Mouse (Mus musculus): ENCODE results near the gene Gstm5.
"Not testable (repeated sequence)": the region's sequence is repeated elsewhere in the genome, so short reads cannot be mapped to it uniquely, and the experiment has no call there.

Gene Gstm5

GRCm38 (mm10) chr3:107873335-107874251, 22.0 kb upstream of the Gstm5 start:
- no peak for DNase-seq (ENCODE audit: low spot score)

- DNase-seq (ENCODE audit: low spot score) = no peak
These were observed 20.4 kb upstream of the Gstm5 start for GRCm38 (mm10) chr3:107875231-107875630.

GRCm38 (mm10) chr3:107877005-107877404, 18.6 kb upstream of the Gstm5 start, which contains the start of gene Eps8l3:
Gene Eps8l3, plus strand, starts transcription at chr3:107877229.
- no peak for DNase-seq (ENCODE audit: low spot score)

GRCm38 (mm10) chr3:107877747-107878736, 17.6 kb upstream of the Gstm5 start:
- no peak for DNase-seq (ENCODE audit: low spot score)

- DNase-seq (ENCODE audit: low spot score) = peak; percentile 78
These were observed 7.7 kb upstream of the Gstm5 start for GRCm38 (mm10) chr3:107887674-107888495.

GRCm38 (mm10) chr3:107889236-107889635, 6.4 kb upstream of the Gstm5 start:
- not testable (repeated sequence) for DNase-seq (ENCODE audit: low spot score)

GRCm38 (mm10) chr3:107895194-107895719, 364 bp upstream of the Gstm5 start:
- DNase-seq (ENCODE audit: low spot score) = peak; percentile 8

- DNase-seq (ENCODE audit: low spot score) = no peak
These were observed 3.1 kb downstream of the Gstm5 start for GRCm38 (mm10) chr3:107898691-107899090.

GRCm38 (mm10) chr3:107900955-107901673, 5.5 kb downstream of the Gstm5 start:
- DNase-seq (ENCODE audit: low spot score) = no peak

GRCm38 (mm10) chr3:107905942-107906341, 10.3 kb downstream of the Gstm5 start:
- DNase-seq (ENCODE audit: low spot score) = no peak

GRCm38 (mm10) chr3:107916674-107917073, 21.1 kb downstream of the Gstm5 start:
- no peak for DNase-seq (ENCODE audit: low spot score)

- no peak for DNase-seq (ENCODE audit: low spot score)
These were observed 21.5 kb downstream of the Gstm5 start for GRCm38 (mm10) chr3:107917097-107917496.

GRCm38 (mm10) chr3:107917783-107918408, 22.3 kb downstream of the Gstm5 start:
- peak; percentile 64 for DNase-seq (ENCODE audit: low spot score)

- no peak for DNase-seq (ENCODE audit: low spot score)
These were observed 24.7 kb downstream of the Gstm5 start for GRCm38 (mm10) chr3:107920348-107920747.

- DNase-seq (ENCODE audit: low spot score) = no peak
These were observed 29.7 kb downstream of the Gstm5 start for GRCm38 (mm10) chr3:107925335-107925734.

- no peak for DNase-seq (ENCODE audit: low spot score)
These were observed 32.2 kb downstream of the Gstm5 start for GRCm38 (mm10) chr3:107927841-107928240.

- DNase-seq (ENCODE audit: low spot score) = no peak
These were observed 33.1 kb downstream of the Gstm5 start for GRCm38 (mm10) chr3:107928691-107929090.

GRCm38 (mm10) chr3:107929243-107929642, 33.6 kb downstream of the Gstm5 start:
- no peak for DNase-seq (ENCODE audit: low spot score)

GRCm38 (mm10) chr3:107929731-107930130, 34.1 kb downstream of the Gstm5 start:
- no peak for DNase-seq (ENCODE audit: low spot score)

- peak; percentile 21 for DNase-seq (ENCODE audit: low spot score)
These were observed 35.5 kb downstream of the Gstm5 start for GRCm38 (mm10) chr3:107931134-107931533.

All from MN1 (cell line).